Mouse (Mus musculus) cortical plate, adult 2 months (tissue): Measurements from ENCODE around the gene Tbl2. TPM values are rescaled to one million over a fixed set of nuclear protein-coding genes. Genes with fewer than 3 reads are reported as not detected.
A peak's percentile ranks its signal among the peaks of the same experiment; 100 is the strongest.

Experiments
- H3K27ac ChIP-seq: fragments of 200-500 bp; 2 replicates; pipeline ENCODE4 v1.5.1; 2012; ENCODE audit warnings: low read length, control low read depth, inconsistent platforms; ENCODE audit not compliant: insufficient read depth
- H3K4me1 ChIP-seq: fragments of 200-500 bp; 2 replicates; pipeline ENCODE4 v1.6.1; 2011; ENCODE audit warnings: low read length; ENCODE audit not compliant: control insufficient read depth, insufficient read depth
- H3K4me3 ChIP-seq: fragments of 200-500 bp; 2 replicates; pipeline ENCODE4 v1.5.1; 2011; ENCODE audit warnings: mild to moderate bottlenecking, low read length, control low read depth; ENCODE audit not compliant: insufficient read depth
- CTCF ChIP-seq: fragments of 200-500 bp; IDR thresholded peaks from 2 replicates; pipeline ENCODE4 v1.5.1; 2011; ENCODE audit warnings: mild to moderate bottlenecking, control low read depth, low read length; ENCODE audit not compliant: insufficient read depth; ENCODE audit errors: extremely low read depth
- POLR2A ChIP-seq: fragments of 200-500 bp; IDR thresholded peaks from 2 replicates; pipeline ENCODE4 v1.6.1; 2011; ENCODE audit warnings: mild to moderate bottlenecking, low read length, control low read depth; ENCODE audit not compliant: insufficient read depth; ENCODE audit errors: extremely low read depth
- polyA plus RNA-seq: library from polyadenylated mRNA; depleted of rRNA; stranded (reverse); fragments of >200 nt; gene quantifications from 2 replicates; pipeline ENCODE4 v1.2.3, GENCODE M21; 2012

The Tbl2 gene
- polyA plus RNA-seq, 1 experiment: 11.7 TPM

- Histone ChIP-seq H3K4me3 (no peak overlapping the region), H3K4me1 (no peaks in the 10 kb centered on the region), H3K27ac (no peak overlapping the region)
- TF ChIP-seq CTCF: no peak
These were observed 34.2 kb upstream of the Tbl2 start for GRCm38 (mm10) chr5:135115241-135115640.

GRCm38 (mm10) chr5:135118589-135119081 is 30.8 kb upstream of the Tbl2 start:
- TF ChIP-seq POLR2A (no peak), CTCF (peak; percentile 74)
- H3K27ac ChIP-seq: no peak overlapping the region
- no peak overlapping the region for H3K4me3 ChIP-seq
- no peaks in the 10 kb centered on the region for H3K4me1 ChIP-seq

GRCm38 (mm10) chr5:135120753-135121152 is 28.7 kb upstream of the Tbl2 start:
- H3K4me3 ChIP-seq: no peak overlapping the region
- H3K4me1 ChIP-seq: no peaks in the 10 kb centered on the region
- H3K27ac ChIP-seq: no peak overlapping the region
- TF ChIP-seq POLR2A: no peak
- no peak for TF ChIP-seq CTCF

- Histone ChIP-seq H3K4me3 (peak overlapping the region; percentile 16; the same call in 1 of the 2 replicates), H3K4me1 (no peaks in the 10 kb centered on the region), H3K27ac (no peak overlapping the region)
- no peak for TF ChIP-seq CTCF
These were observed 23.3 kb upstream of the Tbl2 start for GRCm38 (mm10) chr5:135126121-135126520.

GRCm38 (mm10) chr5:135127669-135128068 is 21.8 kb upstream of the Tbl2 start:
- H3K4me1 ChIP-seq: no peaks in the 10 kb centered on the region
- no peak overlapping the region for H3K27ac ChIP-seq
- TF ChIP-seq POLR2A (no peak), CTCF (no peak)
- H3K4me3 ChIP-seq: no peak overlapping the region

- no peak for TF ChIP-seq CTCF
- no peak for TF ChIP-seq POLR2A
- no peaks in the 10 kb centered on the region for H3K4me1 ChIP-seq
- H3K27ac ChIP-seq: no peak overlapping the region
- H3K4me3 ChIP-seq: no peak overlapping the region
These were observed 19.7 kb upstream of the Tbl2 start for GRCm38 (mm10) chr5:135129747-135130146.

GRCm38 (mm10) chr5:135133736-135134405 is 15.6 kb upstream of the Tbl2 start:
- Histone ChIP-seq H3K4me1 (no peaks in the 10 kb centered on the region), H3K4me3 (no peak overlapping the region), H3K27ac (no peak overlapping the region)
- TF ChIP-seq POLR2A: no peak
- no peak for TF ChIP-seq CTCF

- H3K27ac ChIP-seq: no peak overlapping the region
- TF ChIP-seq CTCF (peak; percentile 55; the same call in 1 of the 2 replicates), POLR2A (no peak)
- no peaks in the 10 kb centered on the region for H3K4me1 ChIP-seq
- H3K4me3 ChIP-seq: no peak overlapping the region
These were observed 14.9 kb upstream of the Tbl2 start for GRCm38 (mm10) chr5:135134534-135134933.

GRCm38 (mm10) chr5:135139881-135140280 is 9.6 kb upstream of the Tbl2 start:
- TF ChIP-seq CTCF (no peak), POLR2A (no peak)
- Histone ChIP-seq H3K4me1 (no peaks in the 10 kb centered on the region), H3K4me3 (no peak overlapping the region), H3K27ac (no peak overlapping the region)

- TF ChIP-seq CTCF (no peak), POLR2A (no peak)
- H3K4me3 ChIP-seq: no peak overlapping the region
- H3K4me1 ChIP-seq: no peaks in the 10 kb centered on the region
- H3K27ac ChIP-seq: no peak overlapping the region
These were observed 5.0 kb upstream of the Tbl2 start for GRCm38 (mm10) chr5:135144469-135144868.
